Mouse (Mus musculus) hindbrain, embryonic 14.5 days (tissue): ENCODE data around the gene Pde10a. TPM values are rescaled to one million over a fixed set of nuclear protein-coding genes. Genes with fewer than 3 reads are reported as not detected.

Experiments
- ATAC-seq: fragments of 200-750 bp; cut with Nextera tagmentation; 2 replicates; pipeline ENCODE4 v1.8.0; 2017; ENCODE audit warnings: moderate number of reproducible peaks, mild to moderate bottlenecking, moderate TSS enrichment, moderate library complexity; ENCODE audit not compliant: low FRiP score
- DNase-seq: peaks from one replicate; pipeline ENCODE4 v3.0.0-alpha.2; 2015; ENCODE audit warnings: low spot score
- H3K27ac ChIP-seq: fragments of 300-500 bp; sonication (generic); 2 replicates; pipeline ENCODE4 v1.5.1; 2014; ENCODE audit warnings: mild to moderate bottlenecking, moderate library complexity
- H3K27me3 ChIP-seq: fragments of 300-500 bp; sonication (generic); 2 replicates; pipeline ENCODE4 v1.6.1; 2014; ENCODE audit warnings: mild to moderate bottlenecking, low read length, mixed read lengths; ENCODE audit not compliant: control insufficient read depth, insufficient read depth
- H3K36me3 ChIP-seq: fragments of 300-500 bp; sonication (generic); replicated peaks from 2 replicates; pipeline ENCODE4 v1.6.1; 2014; ENCODE audit not compliant: control insufficient read depth, insufficient read depth
- H3K4me1 ChIP-seq: fragments of 300-500 bp; sonication (generic); replicated peaks from 2 replicates; pipeline ENCODE4 v1.6.1; 2014; ENCODE audit warnings: antibody characterized with exemption, low read length, mixed read lengths; ENCODE audit not compliant: control insufficient read depth, insufficient read depth
- H3K4me2 ChIP-seq: fragments of 300-500 bp; sonication (generic); replicated peaks from 2 replicates; pipeline ENCODE4 v1.6.1; 2014; ENCODE audit warnings: mild to moderate bottlenecking, moderate library complexity
- H3K4me3 ChIP-seq: fragments of 300-500 bp; sonication (generic); replicated peaks from 2 replicates; pipeline ENCODE4 v1.5.1; 2014; ENCODE audit warnings: mild to moderate bottlenecking, low read length
- H3K9ac ChIP-seq: fragments of 300-500 bp; sonication (generic); 2 replicates; pipeline ENCODE4 v1.6.1; 2014
- H3K9me3 ChIP-seq: fragments of 300-500 bp; sonication (generic); 2 replicates; pipeline ENCODE4 v1.6.1; 2016; ENCODE audit warnings: low read length; ENCODE audit not compliant: control insufficient read depth
- WGBS: fragments of 180-500 bp; shearing (Covaris S2); extraction: QIAGEN DNeasy Blood & Tissue Kit; methylation state at CpG from one replicate; pipeline ENCODE4 v1.1.7; 2014; 5-methylcytosine and 5-hydroxymethylcytosine counted together
- polyA plus RNA-seq: library from polyadenylated mRNA; unstranded; fragments of >200 nt; fragmentation: Nextera tagmentation; extraction: Ambion mirVana; gene quantifications from 2 replicates; pipeline ENCODE4 v1.2.1, GENCODE M21; 2014

Pde10a gene
- polyA plus RNA-seq, 1 experiment from 2014 or later = 15.8 TPM

DNA sequence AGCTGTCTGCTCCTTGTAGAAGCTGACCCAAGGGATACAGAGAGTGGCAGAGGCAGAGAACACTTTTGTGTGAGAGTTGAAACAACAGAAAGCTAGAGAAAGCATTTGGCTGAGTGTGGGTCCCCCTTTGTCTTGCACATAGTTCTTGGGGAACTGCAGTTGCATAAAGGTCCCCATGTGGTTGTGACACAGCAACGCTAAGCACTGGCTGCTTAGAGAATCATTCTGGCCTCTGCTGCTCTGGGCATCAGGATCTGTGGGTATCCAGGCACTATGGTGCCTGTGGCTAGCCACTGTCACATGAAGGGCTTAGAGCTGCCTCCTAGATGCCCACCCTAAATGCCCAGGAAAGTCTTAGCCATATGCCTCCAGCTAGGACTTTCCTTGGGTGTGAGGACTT, 27.0 kb upstream of the Pde10a start:
- Histone ChIP-seq H3K4me1 (no peaks in the 10 kb centered on the region), H3K9ac (no peak overlapping the region), H3K36me3 (no peaks in the 10 kb centered on the region), H3K27me3 (no peaks in the 10 kb centered on the region), H3K4me2 (no peak overlapping the region), H3K27ac (no peak overlapping the region), H3K4me3 (no peak overlapping the region), H3K9me3 (no peaks in the 10 kb centered on the region)
- no peak for DNase-seq
- WGBS = 76% methylated on average over 1 of the region's 1 CpGs
- ATAC-seq = no peak

DNA sequence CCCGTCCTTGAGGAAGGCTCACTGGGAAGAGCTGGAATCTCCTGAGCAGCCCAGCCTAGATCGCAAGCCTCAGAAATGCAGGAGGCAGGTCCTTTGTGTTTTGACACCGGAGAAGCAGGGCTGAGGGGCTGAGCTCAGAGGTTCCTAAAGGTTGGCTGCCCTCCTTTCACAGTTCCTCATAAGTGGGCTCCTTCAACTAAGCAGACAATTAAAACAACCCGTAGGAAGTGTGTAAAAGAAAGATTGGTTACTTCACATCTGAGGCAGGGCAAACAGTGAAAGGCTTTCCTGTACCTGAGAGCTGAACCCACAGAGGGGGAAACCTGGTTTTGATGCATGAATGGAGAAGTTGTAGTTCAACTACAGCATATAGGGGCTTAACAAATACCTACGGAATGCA, 26.5 kb upstream of the Pde10a start:
- WGBS = 56% methylated on average over 5 of the region's 5 CpGs
- ATAC-seq = no peak

GRCm38 (mm10) chr17:8499564-8500117, 25.5 kb upstream of the Pde10a start:
- H3K36me3 ChIP-seq = no peaks in the 10 kb centered on the region
- no peaks in the 10 kb centered on the region for H3K27me3 ChIP-seq
- H3K4me3 ChIP-seq = no peak overlapping the region
- DNase-seq (no peak), ATAC-seq (no peak)
- no peaks in the 10 kb centered on the region for H3K4me1 ChIP-seq
- H3K27ac ChIP-seq = no peak overlapping the region
- WGBS = 74% methylated on average over 4 of the region's 4 CpGs
- H3K9ac ChIP-seq = no peak overlapping the region
- no peaks in the 10 kb centered on the region for H3K9me3 ChIP-seq
- H3K4me2 ChIP-seq = no peak overlapping the region

More for the DNA sequence above, 26.5 kb upstream of the Pde10a start:
- Histone ChIP-seq H3K27me3 (no peaks in the 10 kb centered on the region), H3K4me2 (no peak overlapping the region), H3K4me1 (no peaks in the 10 kb centered on the region), H3K9ac (no peak overlapping the region), H3K36me3 (no peaks in the 10 kb centered on the region), H3K4me3 (no peak overlapping the region), H3K27ac (no peak overlapping the region), H3K9me3 (no peaks in the 10 kb centered on the region)
- DNase-seq = no peak

- Histone ChIP-seq H3K9ac (no peak overlapping the region), H3K27ac (no peak overlapping the region), H3K36me3 (no peaks in the 10 kb centered on the region), H3K9me3 (no peaks in the 10 kb centered on the region), H3K4me2 (no peak overlapping the region), H3K27me3 (no peaks in the 10 kb centered on the region), H3K4me1 (peaks cover 25% of the 10 kb centered on the region), H3K4me3 (no peak overlapping the region)
- DNase-seq (no peak), ATAC-seq (no peak)
- WGBS = 84% methylated on average over 3 of the region's 3 CpGs
Measured at GRCm38 (mm10) chr17:8504381-8504780, 20.8 kb upstream of the Pde10a start.

- H3K9ac ChIP-seq = peak overlapping the region; percentile 61
- peak overlapping the region; percentile 62 for H3K4me2 ChIP-seq
- H3K27me3 ChIP-seq = no peaks in the 10 kb centered on the region
- no peaks in the 10 kb centered on the region for H3K9me3 ChIP-seq
- DNase-seq (peak; percentile 86), ATAC-seq (peak; percentile 83)
- peak overlapping the region; percentile 85 for H3K27ac ChIP-seq
- H3K4me3 ChIP-seq = peak overlapping the region; percentile 28
- H3K4me1 ChIP-seq = peaks cover 25% of the 10 kb centered on the region
- no peaks in the 10 kb centered on the region for H3K36me3 ChIP-seq
- under 1% methylated on average over 20 of the region's 20 CpGs for WGBS
Measured at GRCm38 (mm10) chr17:8505669-8506426, 19.3 kb upstream of the Pde10a start.

DNA sequence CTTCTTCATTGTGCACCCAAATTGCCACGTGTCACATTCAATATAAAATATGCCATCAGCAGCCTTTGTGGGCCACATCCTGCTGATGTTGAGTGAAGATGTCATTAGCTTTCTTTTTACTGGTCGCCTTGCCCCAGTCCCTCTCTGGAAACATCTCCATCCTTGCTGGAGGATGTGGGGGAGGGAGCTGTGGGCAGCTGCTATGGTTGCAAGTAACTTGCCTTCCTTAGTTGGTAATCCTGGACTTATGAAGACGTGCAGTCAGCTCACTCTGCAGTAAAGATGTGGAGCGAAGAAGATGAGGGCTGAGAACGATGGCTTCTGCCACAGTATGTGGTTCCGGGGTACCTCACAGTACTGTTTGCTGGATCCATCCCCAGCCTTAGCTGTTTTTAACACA, 18.4 kb upstream of the Pde10a start:
- H3K27ac ChIP-seq = no peak overlapping the region
- no peaks in the 10 kb centered on the region for H3K27me3 ChIP-seq
- no peaks in the 10 kb centered on the region for H3K9me3 ChIP-seq
- peaks cover 25% of the 10 kb centered on the region for H3K4me1 ChIP-seq
- ATAC-seq = no peak
- no peak overlapping the region for H3K4me3 ChIP-seq
- H3K4me2 ChIP-seq = no peak overlapping the region
- H3K36me3 ChIP-seq = no peaks in the 10 kb centered on the region
- WGBS = 45% methylated on average over 6 of the region's 6 CpGs
- H3K9ac ChIP-seq = no peak overlapping the region
- no peak for DNase-seq

- H3K4me2 ChIP-seq = peak overlapping the region; percentile 44
- H3K27ac ChIP-seq = peak overlapping the region; percentile 55
- WGBS = 4% methylated on average over 3 of the region's 3 CpGs
- peak overlapping the region; percentile 10 for H3K9ac ChIP-seq
- H3K36me3 ChIP-seq = no peaks in the 10 kb centered on the region
- H3K4me3 ChIP-seq = no peak overlapping the region
- no peaks in the 10 kb centered on the region for H3K9me3 ChIP-seq
- H3K4me1 ChIP-seq = peaks cover 25% of the 10 kb centered on the region
- no peak for ATAC-seq
- H3K27me3 ChIP-seq = no peaks in the 10 kb centered on the region
- DNase-seq = no peak
Measured at GRCm38 (mm10) chr17:8507654-8508053, 17.5 kb upstream of the Pde10a start.

GRCm38 (mm10) chr17:8508305-8509141, 16.6 kb upstream of the Pde10a start:
- WGBS = 0% methylated on average over 16 of the region's 16 CpGs
- Histone ChIP-seq H3K36me3 (no peaks in the 10 kb centered on the region), H3K4me2 (peak overlapping the region; percentile 44), H3K9ac (peak overlapping the region; percentile 52), H3K4me1 (peaks cover 25% of the 10 kb centered on the region), H3K9me3 (no peaks in the 10 kb centered on the region), H3K27me3 (no peaks in the 10 kb centered on the region), H3K4me3 (peak overlapping the region; percentile 5; the same call in 1 of the 2 replicates), H3K27ac (peak overlapping the region; percentile 76)
- DNase-seq (peak; percentile 91), ATAC-seq (peak; percentile 92)

GRCm38 (mm10) chr17:8516006-8516405, 9.2 kb upstream of the Pde10a start:
- WGBS = 80% methylated on average over 6 of the region's 6 CpGs
- Histone ChIP-seq H3K36me3 (no peaks in the 10 kb centered on the region), H3K9me3 (no peaks in the 10 kb centered on the region), H3K27ac (no peak overlapping the region), H3K4me3 (no peak overlapping the region), H3K9ac (no peak overlapping the region), H3K4me2 (no peak overlapping the region), H3K27me3 (no peaks in the 10 kb centered on the region), H3K4me1 (no peaks in the 10 kb centered on the region)
- DNase-seq (no peak), ATAC-seq (no peak)
